Mouse (Mus musculus) heart, embryonic 11.5 days (tissue): Measurements from ENCODE around the gene Nubpl. TPM values are rescaled to one million over a fixed set of nuclear protein-coding genes. Genes with fewer than 3 reads are reported as not detected.
"Not testable (repeated sequence)": the region's sequence is repeated elsewhere in the genome, so short reads cannot be mapped to it uniquely, and the experiment has no call there.

ENCODE experiments used
- ATAC-seq: fragments of 200-750 bp; cut with Nextera tagmentation; replicated peaks from 2 replicates; pipeline ENCODE4 v1.8.0; 2017; ENCODE audit warnings: moderate library complexity; ENCODE audit not compliant: insufficient number of reproducible peaks, low FRiP score, low TSS enrichment
- H3K27ac ChIP-seq: fragments of 300-500 bp; sonication (generic); 2 replicates; pipeline ENCODE4 v1.5.1; 2014; ENCODE audit warnings: mild to moderate bottlenecking, low read depth, low read length
- H3K27me3 ChIP-seq: fragments of 300-500 bp; sonication (generic); 2 replicates; pipeline ENCODE4 v1.6.1; 2014; ENCODE audit warnings: mild to moderate bottlenecking, low read length, mixed read lengths; ENCODE audit not compliant: control insufficient read depth, insufficient read depth
- H3K36me3 ChIP-seq: fragments of 300-500 bp; sonication (generic); 2 replicates; pipeline ENCODE4 v1.6.1; 2014; ENCODE audit warnings: mild to moderate bottlenecking, low read length, moderate library complexity, mixed read lengths; ENCODE audit not compliant: control insufficient read depth, insufficient read depth
- H3K4me1 ChIP-seq: fragments of 300-500 bp; sonication (generic); 2 replicates; pipeline ENCODE4 v1.6.1; 2014; ENCODE audit warnings: low read length; ENCODE audit not compliant: control insufficient read depth, insufficient read depth
- H3K4me2 ChIP-seq: fragments of 300-500 bp; sonication (generic); 2 replicates; pipeline ENCODE4 v1.6.1; 2014; ENCODE audit warnings: mild to moderate bottlenecking, moderate library complexity
- H3K4me3 ChIP-seq: fragments of 300-500 bp; sonication (generic); 2 replicates; pipeline ENCODE4 v1.5.1; 2014; ENCODE audit warnings: low read depth, low read length
- H3K9ac ChIP-seq: fragments of 300-500 bp; sonication (generic); 2 replicates; pipeline ENCODE4 v1.6.1; 2014; ENCODE audit warnings: mild to moderate bottlenecking, low read depth, low read length, moderate library complexity
- H3K9me3 ChIP-seq: fragments of 300-500 bp; sonication (generic); replicated peaks from 2 replicates; pipeline ENCODE4 v1.6.1; 2016; ENCODE audit warnings: low read length; ENCODE audit not compliant: control insufficient read depth
- WGBS: fragments of 180-500 bp; shearing (Covaris S2); extraction: QIAGEN DNeasy Blood & Tissue Kit; methylation state at CpG from one replicate; pipeline ENCODE4 v1.1.7; 2014; ENCODE audit not compliant: insufficient replicate concordance; 5-methylcytosine and 5-hydroxymethylcytosine counted together
- polyA plus RNA-seq: library from polyadenylated mRNA; unstranded; fragments of >200 nt; fragmentation: Nextera tagmentation; extraction: Ambion mirVana; gene quantifications from 2 replicates; pipeline ENCODE4 v1.2.1, GENCODE M21; 2014

Nubpl gene
- polyA plus RNA-seq, 1 experiment from 2014 or later = 10.9 TPM

DNA sequence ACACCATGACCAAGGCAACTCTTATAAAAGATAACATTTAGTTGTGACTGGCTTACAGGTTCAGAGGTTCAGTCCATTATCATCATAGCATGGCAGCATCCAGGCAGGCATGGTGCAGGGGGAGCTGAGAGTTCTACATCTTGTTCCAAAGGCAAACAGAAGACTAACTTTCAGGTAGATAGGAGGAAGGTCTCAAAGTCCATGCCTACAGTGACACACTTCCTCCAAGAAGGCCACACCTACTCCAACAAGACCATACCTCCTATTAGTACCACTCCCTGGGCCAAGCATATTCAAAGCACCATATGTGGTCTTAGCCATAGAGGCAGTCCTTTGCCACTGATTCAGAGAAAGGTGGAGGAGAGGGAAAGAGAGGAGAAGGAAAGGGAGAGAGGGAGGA lies 113.6 kb downstream of the Nubpl start:
- H3K4me3 ChIP-seq = no peak overlapping the region
- H3K9me3 ChIP-seq = no peaks in the 10 kb centered on the region
- no peak for ATAC-seq
- no peak overlapping the region for H3K27ac ChIP-seq
- H3K9ac ChIP-seq = no peak overlapping the region
- no peaks in the 10 kb centered on the region for H3K36me3 ChIP-seq
- H3K27me3 ChIP-seq = no peaks in the 10 kb centered on the region
- H3K4me1 ChIP-seq = no peaks in the 10 kb centered on the region
- no peak overlapping the region for H3K4me2 ChIP-seq

DNA sequence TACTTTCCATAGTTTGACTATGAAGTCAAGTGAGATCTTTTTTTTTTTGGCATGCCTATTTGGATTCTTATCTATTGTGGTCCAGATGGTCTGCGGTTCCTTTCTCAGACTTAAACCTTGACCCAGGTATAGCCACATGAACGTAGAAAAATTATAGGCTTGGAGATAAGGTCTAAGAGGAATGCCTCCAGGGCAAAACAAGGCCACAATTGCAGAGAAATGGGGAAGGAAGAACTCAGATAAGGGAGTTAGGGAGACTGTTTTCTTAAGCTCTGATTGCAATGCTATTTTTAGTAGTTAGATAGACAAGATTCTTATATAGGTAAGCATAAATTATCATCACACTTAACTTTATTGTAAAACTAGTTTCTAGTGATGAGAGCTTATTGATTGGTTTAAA lies 117.3 kb downstream of the Nubpl start:
- Histone ChIP-seq H3K36me3 (no peaks in the 10 kb centered on the region), H3K27ac (no peak overlapping the region), H3K9ac (no peak overlapping the region), H3K4me3 (no peak overlapping the region), H3K4me1 (no peaks in the 10 kb centered on the region), H3K4me2 (no peak overlapping the region), H3K9me3 (no peaks in the 10 kb centered on the region), H3K27me3 (no peaks in the 10 kb centered on the region)
- WGBS = 45% methylated on average over 2 of the region's 2 CpGs
- ATAC-seq = no peak

DNA sequence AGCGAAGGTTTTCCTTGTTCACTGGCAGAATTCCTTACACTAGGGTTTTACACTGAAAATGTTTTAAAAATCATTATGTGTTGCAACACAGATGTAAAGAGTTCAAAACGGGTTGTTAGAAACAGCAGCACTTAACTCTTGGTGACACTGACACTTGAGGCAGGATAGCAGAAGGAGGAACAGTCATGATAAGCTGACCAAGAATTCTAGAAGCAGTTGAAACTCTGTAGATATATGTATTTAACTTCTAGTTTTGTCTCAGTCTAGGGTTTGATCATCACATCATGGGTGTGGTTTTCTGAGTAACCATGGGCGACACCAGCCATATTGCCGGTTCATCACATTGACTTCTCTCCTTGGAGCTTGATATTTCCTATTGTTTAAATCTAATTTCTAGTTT lies 127.4 kb downstream of the Nubpl start:
- H3K27me3 ChIP-seq = no peaks in the 10 kb centered on the region
- no peaks in the 10 kb centered on the region for H3K36me3 ChIP-seq
- WGBS = 70% methylated on average over 4 of the region's 4 CpGs
- H3K4me1 ChIP-seq = no peaks in the 10 kb centered on the region
- H3K9ac ChIP-seq = no peak overlapping the region
- ATAC-seq = no peak
- no peak overlapping the region for H3K27ac ChIP-seq
- no peak overlapping the region for H3K4me3 ChIP-seq
- H3K4me2 ChIP-seq = no peak overlapping the region
- H3K9me3 ChIP-seq = no peaks in the 10 kb centered on the region

DNA sequence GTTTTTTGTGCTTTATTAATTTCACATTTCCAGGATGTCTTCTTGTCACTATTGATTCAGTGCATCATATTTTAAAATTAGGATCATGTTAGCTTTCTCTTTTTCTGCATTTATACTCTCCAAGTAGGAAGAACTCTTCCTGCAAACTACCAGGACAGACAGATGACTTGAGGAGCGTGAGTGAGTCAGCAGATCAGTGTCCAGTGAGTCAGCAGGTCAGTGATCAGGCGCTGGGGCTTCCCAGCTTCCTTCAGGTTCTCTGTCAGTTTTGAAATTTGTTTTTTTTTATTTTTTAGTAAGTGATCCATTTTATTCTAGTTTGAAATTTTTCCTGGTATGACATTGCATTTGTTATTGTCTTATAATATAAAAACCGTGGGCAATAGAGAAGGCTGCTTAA lies 131.2 kb downstream of the Nubpl start:
- Histone ChIP-seq H3K9me3 (no peaks in the 10 kb centered on the region), H3K4me1 (no peaks in the 10 kb centered on the region), H3K4me3 (no peak overlapping the region), H3K9ac (no peak overlapping the region), H3K4me2 (no peak overlapping the region), H3K36me3 (no peaks in the 10 kb centered on the region), H3K27ac (no peak overlapping the region), H3K27me3 (no peaks in the 10 kb centered on the region)
- WGBS = 76% methylated on average over 3 of the region's 3 CpGs
- ATAC-seq = no peak

DNA sequence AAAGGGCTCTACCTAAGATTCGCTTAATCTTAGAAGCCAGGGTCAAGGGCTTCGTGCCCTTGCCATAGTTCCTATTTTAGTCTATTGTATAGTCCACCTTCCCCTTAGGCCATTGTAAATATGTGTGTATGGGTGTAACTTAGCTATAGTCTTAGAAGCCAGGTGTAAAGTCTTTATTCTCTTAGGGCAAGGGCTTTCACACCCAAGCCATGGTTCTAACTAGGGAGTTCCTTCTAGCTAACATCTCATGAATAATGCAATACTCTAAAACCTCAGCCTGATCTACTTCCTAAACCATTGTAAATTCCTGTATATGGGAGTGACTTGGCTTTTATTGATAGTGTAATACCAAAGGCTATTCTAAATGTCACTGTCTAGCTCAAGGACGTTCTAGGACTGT lies 134.4 kb downstream of the Nubpl start:
- H3K27me3 ChIP-seq, H3K4me2 ChIP-seq, H3K36me3 ChIP-seq, H3K9me3 ChIP-seq, H3K4me1 ChIP-seq, H3K4me3 ChIP-seq, H3K9ac ChIP-seq, H3K27ac ChIP-seq, ATAC-seq: not testable (repeated sequence)
- 79% methylated on average over 1 of the region's 3 CpGs for WGBS

DNA sequence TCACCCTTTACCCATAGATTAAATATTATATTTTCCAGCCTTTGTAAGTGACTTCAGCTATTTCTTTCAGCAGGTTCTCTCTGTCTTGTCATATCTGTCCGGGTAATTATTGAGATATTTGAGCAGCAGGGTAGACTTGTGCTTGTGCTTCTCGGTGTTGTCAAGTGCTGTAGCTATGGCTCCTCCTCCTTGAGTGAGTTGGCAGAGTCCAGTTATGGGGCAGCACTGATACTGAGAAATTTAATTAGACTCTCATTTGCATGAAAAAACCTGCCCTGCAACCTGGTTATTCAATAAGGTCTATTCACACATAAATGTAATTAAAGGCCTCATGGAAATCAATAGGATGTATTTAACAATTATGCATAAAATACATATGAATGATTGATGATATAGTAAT lies 145.2 kb downstream of the Nubpl start:
- no peaks in the 10 kb centered on the region for H3K27me3 ChIP-seq
- no peak for ATAC-seq
- no peaks in the 10 kb centered on the region for H3K4me1 ChIP-seq
- H3K9ac ChIP-seq = no peak overlapping the region
- no peak overlapping the region for H3K4me3 ChIP-seq
- WGBS = 72% methylated on average over 2 of the region's 2 CpGs
- no peaks in the 10 kb centered on the region for H3K36me3 ChIP-seq
- H3K4me2 ChIP-seq = no peak overlapping the region
- no peak overlapping the region for H3K27ac ChIP-seq
- no peaks in the 10 kb centered on the region for H3K9me3 ChIP-seq

DNA sequence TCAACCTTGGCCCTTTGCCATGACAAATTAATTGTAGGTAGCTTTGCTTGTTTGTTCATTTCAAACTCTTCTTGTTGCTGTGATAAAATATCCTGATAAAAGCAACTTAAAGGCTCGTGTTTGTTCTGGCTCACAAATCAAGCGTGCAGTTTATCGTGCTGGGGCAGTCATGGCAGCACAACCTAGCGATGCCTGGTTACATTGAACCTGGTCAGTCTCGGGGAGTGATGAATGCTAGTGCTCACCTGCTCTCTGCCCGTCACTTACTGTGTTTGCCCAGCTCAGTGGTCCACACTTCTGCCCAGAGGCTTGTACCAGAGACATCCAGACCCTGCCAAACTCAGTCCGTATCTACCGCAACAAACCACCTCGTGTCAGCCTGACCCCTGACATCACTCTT lies 149.9 kb downstream of the Nubpl start:
- Histone ChIP-seq H3K27me3 (no peaks in the 10 kb centered on the region), H3K4me1 (no peaks in the 10 kb centered on the region), H3K9ac (no peak overlapping the region), H3K4me2 (no peak overlapping the region), H3K36me3 (no peaks in the 10 kb centered on the region), H3K4me3 (no peak overlapping the region), H3K9me3 (no peaks in the 10 kb centered on the region), H3K27ac (no peak overlapping the region)
- WGBS = 86% methylated on average over 9 of the region's 9 CpGs
- no peak for ATAC-seq

DNA sequence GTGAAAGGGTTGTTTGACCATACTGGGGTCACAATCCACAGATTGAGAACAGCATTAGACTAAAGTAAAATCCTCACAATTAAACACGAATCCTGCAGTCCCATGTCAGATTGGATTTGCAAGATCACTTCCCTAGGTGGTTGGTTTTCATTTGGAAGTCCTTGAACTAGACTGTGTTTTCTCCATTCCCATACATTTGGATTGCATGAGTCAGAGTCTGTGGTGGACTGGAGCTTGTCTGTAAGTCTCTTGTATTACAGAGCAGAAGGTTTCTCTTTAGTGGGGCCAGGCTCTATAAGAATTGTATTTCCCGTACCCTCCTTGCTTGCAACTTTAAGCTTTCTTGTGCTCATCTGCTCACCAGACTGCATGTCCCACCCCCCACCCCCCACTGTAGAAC lies 151.0 kb downstream of the Nubpl start:
- WGBS = 87% methylated on average over 2 of the region's 2 CpGs
- H3K4me1 ChIP-seq = no peaks in the 10 kb centered on the region
- no peaks in the 10 kb centered on the region for H3K9me3 ChIP-seq
- H3K36me3 ChIP-seq = no peaks in the 10 kb centered on the region
- no peak overlapping the region for H3K9ac ChIP-seq
- H3K27me3 ChIP-seq = no peaks in the 10 kb centered on the region
- no peak overlapping the region for H3K4me2 ChIP-seq
- H3K4me3 ChIP-seq = no peak overlapping the region
- no peak for ATAC-seq
- H3K27ac ChIP-seq = no peak overlapping the region

DNA sequence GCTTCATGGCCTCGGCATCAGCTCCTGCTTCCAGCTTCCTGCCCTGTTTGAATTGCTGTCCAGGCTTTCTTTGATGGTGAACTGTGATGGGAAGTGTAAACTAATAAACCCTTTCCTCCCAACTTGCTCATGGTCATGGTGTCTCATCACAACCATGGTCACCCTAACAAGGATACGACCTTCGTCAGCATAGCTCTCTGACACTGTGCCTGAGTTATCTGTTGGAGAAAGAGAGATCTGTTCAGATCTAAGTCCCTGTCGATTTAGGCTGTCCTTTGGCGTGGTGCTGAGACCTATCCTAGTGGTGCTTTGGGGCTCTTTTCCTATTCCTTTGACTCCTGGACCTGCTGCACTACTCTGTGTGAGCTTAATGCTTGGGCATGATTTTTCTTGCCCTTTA lies 156.6 kb downstream of the Nubpl start:
- Histone ChIP-seq H3K27me3 (no peaks in the 10 kb centered on the region), H3K4me2 (no peak overlapping the region), H3K9me3 (no peaks in the 10 kb centered on the region), H3K36me3 (no peaks in the 10 kb centered on the region), H3K9ac (no peak overlapping the region), H3K4me3 (no peak overlapping the region), H3K27ac (no peak overlapping the region), H3K4me1 (no peaks in the 10 kb centered on the region)
- WGBS = 75% methylated on average over 5 of the region's 5 CpGs
- no peak for ATAC-seq
